ENCODE assay signal across 8 mouse cellular contexts in the genomic region with DNA sequence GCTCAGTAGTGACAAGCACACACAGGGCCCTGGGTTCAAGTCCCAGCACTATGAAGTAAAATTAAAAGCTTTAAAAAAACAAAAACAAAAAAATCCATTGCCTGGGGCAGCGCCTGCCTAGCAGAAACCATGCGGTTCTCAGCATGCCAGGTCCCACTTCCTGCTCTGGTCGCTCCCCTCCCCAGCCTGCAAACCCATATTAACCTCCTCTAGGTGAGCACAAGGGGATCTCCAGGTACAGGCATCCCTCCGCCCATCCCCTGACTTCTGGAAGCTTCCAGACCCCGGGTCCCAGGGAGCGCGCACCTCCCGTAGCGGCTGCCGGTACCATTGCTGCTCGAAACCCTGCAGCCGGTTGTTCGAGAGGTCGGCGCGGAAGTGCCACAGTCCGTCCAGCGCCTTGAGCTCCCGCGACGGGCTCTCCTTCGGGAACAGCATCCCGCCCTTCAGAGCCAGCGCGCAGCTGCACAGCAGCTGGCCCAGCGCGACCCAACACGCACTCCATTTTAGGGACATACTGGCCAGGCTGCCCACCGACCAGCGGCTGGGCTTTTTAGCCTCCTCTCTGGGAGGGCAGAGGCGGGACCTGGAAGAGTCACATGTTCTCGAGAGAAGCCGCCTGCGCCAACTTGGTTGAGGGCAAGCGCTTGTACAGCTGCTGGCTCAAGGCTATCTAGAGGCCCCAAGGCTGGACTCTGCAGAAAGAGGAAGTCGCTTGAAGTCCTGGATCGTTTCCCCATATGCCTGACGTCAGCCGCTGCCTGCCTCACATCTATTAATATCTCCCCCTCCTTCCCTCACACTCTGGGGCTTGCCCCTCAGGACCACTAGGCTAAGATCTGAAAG. TPM values are rescaled to one million over a fixed set of nuclear protein-coding genes. Genes with fewer than 3 reads are reported as not detected.
DNase-seq lines count a peak whose midpoint lies in the region; ATAC-seq lines count a peak whose summit lies in the region.

A gene (minus strand): TSS at position 749 of the 846 bp plus-strand sequence.

- DNase-seq in 3134 (ENCODE audit: extremely low read depth, insufficient read length, low spot score), result peak; percentile 90
- peak; percentile 63 to 77 for DNase-seq in adrenal gland, postnatal 4 days (ENCODE audit: low spot score in 2 of 2)
- peak; percentile 91 for DNase-seq in heart, adult 8-10 months (ENCODE audit: low spot score)
- peak; percentile 84 for DNase-seq in kidney, adult 9 months
- DNase-seq in spleen, adult 18-20 months, result peak; percentile 66 to 76

- peaks cover 6% of the 10 kb centered on the region for H3K4me1 ChIP-seq in embryonic facial prominence, embryonic 15.5 days
- H3K4me1 ChIP-seq in limb, embryonic 13.5 days, result peaks cover 18% of the 10 kb centered on the region
- H3K4me1 ChIP-seq in midbrain, embryonic 15.5 days, result peaks cover 16% of the 10 kb centered on the region

- under 1% methylated on average over 39 of the region's 39 CpGs for WGBS in embryonic facial prominence, embryonic 15.5 days
- under 1% methylated on average over 39 of the region's 39 CpGs for WGBS in limb, embryonic 13.5 days
- 2% methylated on average over 39 of the region's 39 CpGs for WGBS in midbrain, embryonic 15.5 days

- ATAC-seq in embryonic facial prominence, embryonic 15.5 days (ENCODE audit: insufficient number of reproducible peaks, low FRiP score, low TSS enrichment, low read depth), result peak; percentile 86
- ATAC-seq in limb, embryonic 13.5 days (ENCODE audit: low FRiP score, low read depth), result peak; percentile 89
- ATAC-seq in midbrain, embryonic 15.5 days (replicated peaks), result peak; percentile 89

- H3K4me3 ChIP-seq in embryonic facial prominence, embryonic 15.5 days (replicated peaks), result peak within 1 kb of the TSS; percentile 68
- H3K4me3 ChIP-seq in limb, embryonic 13.5 days, result peak within 1 kb of the TSS; percentile 71
- H3K4me3 ChIP-seq in midbrain, embryonic 15.5 days, result peak within 1 kb of the TSS; percentile 76

- no peaks in the 10 kb centered on the region for H3K36me3 ChIP-seq in embryonic facial prominence, embryonic 15.5 days
- H3K36me3 ChIP-seq in limb, embryonic 13.5 days, result no peaks in the 10 kb centered on the region
- no peaks in the 10 kb centered on the region for H3K36me3 ChIP-seq in midbrain, embryonic 15.5 days (replicated peaks)

- H3K9ac ChIP-seq in embryonic facial prominence, embryonic 15.5 days, result peak within 1 kb of the TSS; percentile 55
- H3K9ac ChIP-seq in limb, embryonic 13.5 days, result peak within 1 kb of the TSS; percentile 82
- H3K9ac ChIP-seq in midbrain, embryonic 15.5 days, result peak within 1 kb of the TSS; percentile 76

- peak within 1 kb of the TSS; percentile 68 for H3K27ac ChIP-seq in embryonic facial prominence, embryonic 15.5 days (replicated peaks)
- peak within 1 kb of the TSS; percentile 70 for H3K27ac ChIP-seq in limb, embryonic 13.5 days
- peak within 1 kb of the TSS; percentile 53 for H3K27ac ChIP-seq in midbrain, embryonic 15.5 days

- peak within 1 kb of the TSS; percentile 78 for H3K4me2 ChIP-seq in embryonic facial prominence, embryonic 15.5 days (replicated peaks)
- H3K4me2 ChIP-seq in limb, embryonic 13.5 days (replicated peaks), result peak within 1 kb of the TSS; percentile 69
- H3K4me2 ChIP-seq in midbrain, embryonic 15.5 days, result peak within 1 kb of the TSS; percentile 91

- no peaks in the 10 kb centered on the region for H3K27me3 ChIP-seq in embryonic facial prominence, embryonic 15.5 days
- no peaks in the 10 kb centered on the region for H3K27me3 ChIP-seq in limb, embryonic 13.5 days
- no peaks in the 10 kb centered on the region for H3K27me3 ChIP-seq in midbrain, embryonic 15.5 days (replicated peaks)

- no peaks in the 10 kb centered on the region for H3K9me3 ChIP-seq in embryonic facial prominence, embryonic 15.5 days (replicated peaks)
- H3K9me3 ChIP-seq in limb, embryonic 13.5 days, result peaks cover 10% of the 10 kb centered on the region
- no peaks in the 10 kb centered on the region for H3K9me3 ChIP-seq in midbrain, embryonic 15.5 days

RNA-seq across cellular contexts. Expression of the gene that starts here (rescaled TPM):
- total RNA-seq in adrenal gland, postnatal 4 days (2021), result 10 to 100 TPM; 61.0 to 61.5 TPM
- 46.7 and 47.7 TPM in 2 replicates for polyA plus RNA-seq in embryonic facial prominence, embryonic 15.5 days (2015; fragmentation: Nextera tagmentation; extraction: Ambion mirVana)
- 10 to 100 TPM; 11.7 to 14.2 (median 12.8) TPM for total RNA-seq in heart, adult 8-10 months (2022)
- 43.4 and 45.3 TPM in 2 replicates for polyA plus RNA-seq in limb, embryonic 13.5 days (2015; fragmentation: Nextera tagmentation; extraction: Ambion mirVana)
- 30.6 and 30.9 TPM in 2 replicates for polyA plus RNA-seq in midbrain, embryonic 15.5 days (2015; fragmentation: Nextera tagmentation; extraction: Ambion mirVana)

Comparison
In these comparisons a context has a peak if more than half of its experiments do, and no peak if none do; other contexts are left out.
1. Peak in every context shown above with its lines: DNase-seq, ATAC-seq, H3K4me3 ChIP-seq and H3K27ac ChIP-seq.
2. RNA of the gene that starts here (total RNA-seq): 61.0 to 61.5 TPM in adrenal gland, postnatal 4 days; 11.7 to 14.2 TPM in heart, adult 8-10 months; every median in the first group is over 4 times any median in the second.